ENCODE assay signal across 9 mouse cellular contexts in genomic region chr10:39266482-39266881, GRCm38 (mm10).
DNase-seq lines count a peak whose midpoint lies in the region; ATAC-seq and TF ChIP-seq lines count a peak whose summit lies in the region.
"Had no signal": no experiment of that assay in that cellular context is flagged by ENCODE, and none has a peak within 500 bp of the region (broad histone marks: within the 10 kb centered on the region; RNA-seq: fewer than 3 reads in every experiment).

No protein-coding gene starts in this region.

- H3K27me3 ChIP-seq in forebrain, embryonic 10.5 days (ENCODE audit: poor library complexity, severe bottlenecking), result no peaks in the 10 kb centered on the region
- H3K27me3 ChIP-seq in forebrain, embryonic 11.5 days (ENCODE audit: control insufficient read depth, insufficient read depth, low read length), result no peaks in the 10 kb centered on the region
- no peaks in the 10 kb centered on the region for H3K27me3 ChIP-seq in spleen, adult 2 months (ENCODE audit: control insufficient read depth, insufficient read depth, low read length)
- H3K27me3 ChIP-seq: liver, embryonic 13.5 days had no signal

- no peak overlapping the region for H3K9ac ChIP-seq in forebrain, embryonic 11.5 days (ENCODE audit: low read length)
- H3K9ac ChIP-seq: liver, embryonic 13.5 days had no signal

- TF ChIP-seq POLR2A in spleen, adult 2 months (IDR thresholded peaks at IDR 0.05; ENCODE audit: low read depth, low read length), result no peak

- no peak overlapping the region for H3K4me3 ChIP-seq in forebrain, embryonic 10.5 days
- no peak overlapping the region for H3K4me3 ChIP-seq in forebrain, embryonic 11.5 days (ENCODE audit: low read depth, low read length)
- no peak overlapping the region for H3K4me3 ChIP-seq in left cerebral cortex, adult 2 months
- H3K4me3 ChIP-seq in spleen, adult 2 months (ENCODE audit: extremely low read depth, insufficient read depth, insufficient read length), result peak overlapping the region; percentile 11; the same call in 1 of the 2 replicates
- H3K4me3 ChIP-seq: liver, embryonic 13.5 days had no signal

- no peak for ATAC-seq in forebrain, embryonic 11.5 days (replicated peaks; ENCODE audit: low FRiP score)
- peak; percentile 86 for ATAC-seq in megakaryocyte progenitor cell, adult 5-6 weeks (replicated peaks; ENCODE audit: poor library complexity)

- WGBS in forebrain, embryonic 10.5 days, result 63% methylated on average over 5 of the region's 5 CpGs
- WGBS in forebrain, embryonic 11.5 days, result 54% methylated on average over 5 of the region's 5 CpGs
- WGBS in spleen, adult 2 months, result 5% methylated on average over 5 of the region's 5 CpGs

- no peaks in the 10 kb centered on the region for H3K36me3 ChIP-seq in forebrain, embryonic 10.5 days (replicated peaks)
- H3K36me3 ChIP-seq in forebrain, embryonic 11.5 days (ENCODE audit: control insufficient read depth, insufficient read depth, low read length), result no peaks in the 10 kb centered on the region
- no peaks in the 10 kb centered on the region for H3K36me3 ChIP-seq in spleen, adult 2 months (ENCODE audit: control insufficient read depth, insufficient read depth, low read length)
- H3K36me3 ChIP-seq: liver, embryonic 13.5 days had no signal

- no peak overlapping the region for H3K4me2 ChIP-seq in forebrain, embryonic 11.5 days (ENCODE audit: low read depth, low read length, severe bottlenecking)
- H3K4me2 ChIP-seq: liver, embryonic 13.5 days had no signal

- no peak for DNase-seq in forebrain, embryonic 10.5 days (ENCODE audit: extremely low spot score, low spot score)
- DNase-seq in forebrain, embryonic 11.5 days (ENCODE audit: low spot score), result no peak
- DNase-seq in cerebellum, adult 9-10 months, result peak; percentile 68
- peak; percentile 80 for DNase-seq in gastrocnemius, postnatal 14 days
- DNase-seq in induced T-regulatory cell, adult 2 months (ENCODE audit: low read depth), result peak; percentile 47
- peak; percentile 19 to 61 for DNase-seq in left cerebral cortex, adult 2 months (ENCODE audit: extremely low spot score in 1 of 2, low spot score in 2 of 2)
- peak; percentile 15 to 32 for DNase-seq in spleen, adult 2 months (ENCODE audit: low read depth in 1 of 2, low spot score in 2 of 2)
- DNase-seq: liver, embryonic 13.5 days had no signal

- peaks cover 28% of the 10 kb centered on the region for H3K4me1 ChIP-seq in forebrain, embryonic 10.5 days
- peaks cover 7% of the 10 kb centered on the region; the same call in 1 of the 2 replicates for H3K4me1 ChIP-seq in forebrain, embryonic 11.5 days (replicated peaks; ENCODE audit: control insufficient read depth, insufficient read depth, low read length)
- peaks cover 5% of the 10 kb centered on the region for H3K4me1 ChIP-seq in spleen, adult 2 months (ENCODE audit: control insufficient read depth, insufficient read depth, insufficient read length)
- H3K4me1 ChIP-seq: liver, embryonic 13.5 days had no signal

- no peaks in the 10 kb centered on the region for H3K9me3 ChIP-seq in forebrain, embryonic 10.5 days
- H3K9me3 ChIP-seq in forebrain, embryonic 11.5 days (ENCODE audit: control insufficient read depth, low read length), result no peaks in the 10 kb centered on the region
- H3K9me3 ChIP-seq: liver, embryonic 13.5 days had no signal

- peak overlapping the region; percentile 54 for H3K27ac ChIP-seq in forebrain, embryonic 10.5 days
- no peak overlapping the region for H3K27ac ChIP-seq in forebrain, embryonic 11.5 days (ENCODE audit: low read depth, low read length)
- peak overlapping the region; percentile 25; the same call in 1 of the 2 replicates for H3K27ac ChIP-seq in left cerebral cortex, adult 2 months
- peak overlapping the region; percentile 47 for H3K27ac ChIP-seq in spleen, adult 2 months (ENCODE audit: insufficient read depth, low read length)
- H3K27ac ChIP-seq: liver, embryonic 13.5 days had no signal

- no peak for TF ChIP-seq CTCF in left cerebral cortex, adult 2 months (IDR thresholded peaks at IDR 0.05)
- TF ChIP-seq CTCF in spleen, adult 2 months (IDR thresholded peaks at IDR 0.05; ENCODE audit: extremely low read depth, insufficient read depth, insufficient read length, insufficient replicate concordance), result no peak

- intact Hi-C loops in gastrocnemius, postnatal 14 days (cut with DNase I; ENCODE audit: low total_unique reads), result no loop called here
- intact Hi-C loops in left cerebral cortex, adult 2 months (cut with DNase I), result no loop called here

Comparison
In these comparisons a context has a peak if more than half of its experiments do, and no peak if none do; other contexts are left out.
1. DNase-seq: peak in cerebellum, adult 9-10 months (single experiment), gastrocnemius, postnatal 14 days (single experiment), induced T-regulatory cell, adult 2 months (single experiment), left cerebral cortex, adult 2 months (2 of 2) and spleen, adult 2 months (2 of 2); none in forebrain, embryonic 10.5 days (single experiment) and forebrain, embryonic 11.5 days (single experiment).